ENCODE assay signal across 4 mouse cellular contexts in the genomic region with DNA sequence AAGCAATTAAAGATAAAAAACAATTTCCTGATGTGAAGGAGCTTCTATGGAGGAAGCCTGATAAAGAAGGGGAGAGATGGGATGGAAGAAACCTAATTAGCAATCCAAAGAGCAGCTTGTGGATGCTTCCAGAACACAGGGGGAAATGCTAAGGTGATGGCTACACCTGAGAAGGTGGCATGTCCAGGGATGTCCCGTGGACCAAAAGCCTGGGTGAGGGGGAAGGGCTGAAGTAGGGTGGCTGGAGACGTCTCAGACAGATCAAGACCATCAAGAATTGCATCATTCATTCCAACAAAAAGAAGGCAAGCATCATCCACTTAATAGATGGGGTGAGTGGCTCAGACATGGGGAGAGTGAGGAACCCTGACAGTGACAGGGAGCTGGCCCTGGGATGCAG. TPM values are rescaled to one million over a fixed set of nuclear protein-coding genes. Genes with fewer than 3 reads are reported as not detected.
"Had no signal": no experiment of that assay in that cellular context is flagged by ENCODE, and none has a peak within 500 bp of the region (broad histone marks: within the 10 kb centered on the region; RNA-seq: fewer than 3 reads in every experiment).

No protein-coding gene starts in this region.

RNA-seq across cellular contexts. Expression of a gene that starts 27.3 kb away (rescaled TPM):
- polyA plus RNA-seq: midbrain, embryonic 10.5 days; midbrain, postnatal 0 days; neural tube, embryonic 12.5 days; stomach, embryonic 14.5 days had no signal
